Mouse (Mus musculus) right cerebral cortex, postnatal 14 days (tissue): ENCODE measurements around the gene Zswim5.

Experiments used
- DNase-seq: peaks from one replicate; pipeline ENCODE4 v3.0.0; 2022

The Zswim5 gene

GRCm38 (mm10) chr4:116928006-116928651, 51.0 kb downstream of the Zswim5 start:
- DNase-seq = no peak

DNA sequence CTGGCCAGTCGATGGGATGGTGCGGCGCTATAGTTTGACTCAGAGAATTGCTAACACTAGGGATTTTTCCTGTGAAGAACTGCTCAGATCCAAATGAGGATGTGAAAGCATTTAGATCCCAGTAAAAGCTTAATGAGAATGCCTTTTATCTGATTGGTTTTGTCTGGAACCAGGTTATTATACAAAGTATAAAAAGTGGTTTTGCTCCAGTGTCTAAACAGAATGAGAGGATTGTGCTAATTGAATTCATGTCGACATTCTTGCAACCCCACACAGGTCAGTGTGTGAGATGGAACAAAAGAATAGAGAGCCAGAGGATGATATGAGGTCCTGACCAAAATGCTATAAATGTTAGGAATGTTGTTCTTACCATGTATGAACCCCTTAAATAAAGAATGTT, 62.4 kb downstream of the Zswim5 start:
- DNase-seq = no peak

- DNase-seq = no peak
Measured at GRCm38 (mm10) chr4:116942695-116943094, 65.5 kb downstream of the Zswim5 start.

DNA sequence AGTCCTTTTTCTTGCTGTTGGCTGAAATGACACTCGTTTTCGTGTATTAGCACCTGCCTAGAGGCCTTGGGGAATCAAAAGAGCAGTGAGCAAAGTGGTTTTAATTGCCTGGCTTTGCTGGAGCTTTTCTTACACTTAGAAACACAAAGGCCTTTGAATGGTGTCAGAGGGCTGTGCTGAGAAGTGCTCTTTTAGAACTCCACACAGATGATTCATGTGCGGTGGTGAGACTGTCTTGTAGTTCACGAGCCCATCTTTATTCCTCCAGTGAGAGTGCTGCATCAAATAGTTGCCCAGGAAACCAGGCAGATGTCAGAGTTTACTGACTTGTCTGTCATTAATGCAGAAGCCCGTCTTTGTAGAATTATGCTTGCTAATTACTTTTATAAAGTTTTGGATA, 66.9 kb downstream of the Zswim5 start:
- no peak for DNase-seq

- no peak for DNase-seq
Measured at GRCm38 (mm10) chr4:116951642-116952041, 74.5 kb downstream of the Zswim5 start.

- no peak for DNase-seq
Measured at GRCm38 (mm10) chr4:116954951-116955350, 77.8 kb downstream of the Zswim5 start.

DNA sequence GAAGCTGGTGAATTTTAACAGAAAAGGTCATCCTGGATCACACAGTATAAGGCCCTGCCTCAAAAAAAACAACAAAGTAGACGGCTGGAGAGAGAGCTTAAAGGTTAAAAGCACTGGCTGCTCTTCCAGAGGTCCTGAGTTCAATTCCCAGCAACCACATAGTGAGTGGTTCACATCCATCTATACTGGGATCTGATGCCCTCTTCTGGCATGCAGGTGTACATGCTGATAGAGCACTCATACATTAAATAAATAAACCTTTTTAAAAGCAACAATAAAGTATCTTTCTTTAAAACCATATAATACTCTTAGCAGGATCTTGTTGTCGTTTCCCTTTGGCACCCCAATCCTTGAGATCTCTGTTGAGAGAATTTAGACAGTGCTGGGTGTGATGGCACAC, 99.3 kb downstream of the Zswim5 start:
- DNase-seq = no peak

- DNase-seq = no peak
Measured at GRCm38 (mm10) chr4:116985681-116986080, 108.5 kb downstream of the Zswim5 start.

- DNase-seq = peak; percentile 68
Measured at GRCm38 (mm10) chr4:116986400-116987121, 109.4 kb downstream of the Zswim5 start.

- no peak for DNase-seq
Measured at GRCm38 (mm10) chr4:116987122-116987456, 109.9 kb downstream of the Zswim5 start.

GRCm38 (mm10) chr4:116989731-116990130, 112.6 kb downstream of the Zswim5 start:
- DNase-seq = no peak

DNA sequence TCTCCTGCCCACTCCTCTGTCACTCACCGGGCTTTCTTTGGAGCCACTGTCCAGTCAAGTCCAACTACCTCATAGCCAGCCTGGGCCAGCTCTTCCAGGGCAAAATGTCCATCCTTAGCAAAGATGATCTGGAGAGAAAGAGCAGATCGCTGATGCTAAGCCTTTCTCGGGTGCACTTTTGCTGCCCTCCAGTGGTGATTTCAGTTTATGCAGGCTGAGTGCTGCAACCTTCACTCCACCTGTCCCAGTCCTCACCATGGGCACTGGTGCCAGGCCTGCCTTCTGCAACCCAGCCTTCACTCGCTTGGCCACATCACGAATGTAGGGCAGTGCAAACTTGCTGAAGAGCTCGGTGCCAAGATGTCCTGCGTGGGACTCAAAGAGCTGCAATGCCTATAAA, 114.2 kb downstream of the Zswim5 start:
- peak; percentile 81 for DNase-seq

DNA sequence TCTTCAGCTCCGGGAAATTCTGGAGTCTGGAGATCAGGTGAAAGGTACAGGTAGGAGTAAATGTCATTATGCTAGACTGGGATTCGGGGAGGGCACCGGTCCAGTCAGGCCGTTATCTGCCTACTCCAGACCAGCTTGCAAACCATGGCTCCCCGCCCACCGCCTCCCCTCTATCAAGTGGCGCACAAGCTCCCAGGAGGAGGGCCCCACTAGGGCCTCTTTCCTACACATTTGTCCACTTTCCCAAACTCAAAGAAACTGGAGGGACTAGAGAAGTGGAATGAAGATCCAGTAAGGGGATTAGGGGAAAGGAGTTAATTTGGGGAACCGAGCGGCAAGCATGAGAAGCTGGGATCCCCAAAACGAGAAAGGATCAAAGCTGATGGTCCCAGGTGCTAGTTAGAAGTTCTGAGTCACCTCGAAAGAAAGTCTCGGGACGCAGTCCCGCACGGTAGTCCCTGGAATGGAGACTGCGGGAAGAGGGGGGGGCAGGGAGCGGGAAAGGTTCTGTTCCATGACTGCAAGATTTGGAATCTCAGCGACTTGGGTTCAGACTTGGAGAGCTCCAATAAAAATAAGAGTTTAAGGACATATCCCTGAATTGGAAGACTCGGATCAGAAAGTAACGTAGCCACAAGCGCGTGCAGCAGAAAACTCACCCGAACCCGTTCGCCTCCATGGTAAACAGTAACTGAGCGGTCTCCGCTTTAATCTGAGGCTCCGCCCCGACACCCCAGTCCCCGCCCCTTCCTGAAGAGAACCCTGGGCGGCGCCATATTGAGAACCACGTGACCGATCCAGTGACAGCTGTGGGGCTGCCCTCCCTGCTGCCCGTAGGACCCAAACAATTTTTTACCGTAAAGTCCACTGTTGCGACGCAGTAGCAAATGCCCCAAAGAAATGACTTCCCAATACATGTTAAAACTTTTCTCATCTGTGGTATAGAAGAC, 116.8 kb downstream of the Zswim5 start, which contains the start of gene Urod:
Urod (minus strand) TSS at position 742 of the 950 bp plus-strand sequence.
- DNase-seq = peak; percentile 90

GRCm38 (mm10) chr4:116995131-116995797, 118.1 kb downstream of the Zswim5 start, which contains the start of gene Hectd3:
Gene Hectd3 (plus strand): TSS chr4:116995317.
- DNase-seq = peak; percentile 49

DNA sequence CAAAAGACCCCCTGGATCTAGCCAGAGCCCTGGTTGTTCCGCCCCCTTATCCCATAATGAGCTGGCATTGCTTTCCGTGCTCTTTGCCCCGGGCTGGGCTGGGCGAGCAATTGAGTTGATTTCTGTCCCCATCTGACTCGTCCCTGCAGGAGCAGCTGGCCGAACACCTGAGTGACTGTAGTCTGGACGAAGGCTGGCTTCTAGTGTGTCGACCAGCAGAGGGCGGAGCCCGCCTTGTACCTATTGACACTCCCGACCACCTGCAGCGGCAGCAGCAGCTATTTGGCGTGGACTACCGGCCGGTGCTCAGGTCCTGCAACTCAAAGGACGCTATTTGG, 118.6 kb downstream of the Zswim5 start:
- DNase-seq = peak; percentile 46

DNA sequence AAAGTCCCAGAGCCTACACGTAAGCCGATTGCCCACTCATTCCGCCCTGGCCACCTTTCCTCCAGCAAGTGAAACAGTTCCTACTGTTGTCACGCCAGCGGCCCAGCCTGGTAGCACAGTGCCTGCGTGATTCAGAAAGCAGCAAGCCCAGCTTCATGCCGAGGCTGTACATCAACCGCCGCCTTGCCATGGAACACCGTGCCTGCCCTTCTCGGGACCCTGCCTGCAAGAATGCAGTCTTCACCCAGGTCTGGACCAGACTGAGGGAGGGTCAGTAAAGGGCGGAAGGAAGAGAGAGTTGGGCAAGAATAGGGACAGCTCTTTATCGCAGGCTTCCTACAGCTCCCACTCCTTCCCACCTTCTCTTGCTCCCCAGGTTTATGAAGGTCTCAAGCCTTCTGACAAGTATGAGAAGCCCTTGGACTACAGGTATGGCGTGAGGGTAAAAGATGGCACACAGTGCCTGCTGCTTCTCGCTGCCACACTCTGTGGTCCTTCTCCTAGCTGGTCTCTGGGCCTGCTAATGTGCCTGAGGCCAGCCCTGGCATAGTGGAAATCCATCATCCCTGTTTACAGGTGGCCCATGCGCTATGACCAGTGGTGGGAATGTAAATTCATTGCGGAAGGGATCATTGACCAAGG, 122.5 kb downstream of the Zswim5 start:
- no peak for DNase-seq

GRCm38 (mm10) chr4:117001957-117002356, 124.8 kb downstream of the Zswim5 start:
- DNase-seq = no peak

- DNase-seq = peak; percentile 52
Measured at GRCm38 (mm10) chr4:117002543-117003521, 125.7 kb downstream of the Zswim5 start.

GRCm38 (mm10) chr4:117004649-117005048, 127.5 kb downstream of the Zswim5 start:
- DNase-seq = no peak

GRCm38 (mm10) chr4:117005611-117006400, 128.6 kb downstream of the Zswim5 start:
- DNase-seq = no peak
